Mouse (Mus musculus) testis, postnatal 10 days (tissue): ENCODE data around the gene Ipo9.

Experiments
- DNase-seq: peaks from one replicate; pipeline ENCODE4 v3.0.0; 2021; ENCODE audit warnings: low spot score

Ipo9 gene

GRCm38 (mm10) chr1:135429901-135430668 is at the start of gene Ipo9:
Gene Ipo9, minus strand, starts transcription at chr1:135430499.
- peak; percentile 95 for DNase-seq

- no peak for DNase-seq
Observed at GRCm38 (mm10) chr1:135475571-135475895, 45.2 kb upstream of the Ipo9 start.

- DNase-seq = no peak
Observed at GRCm38 (mm10) chr1:135474861-135475570, 44.7 kb upstream of the Ipo9 start.

GRCm38 (mm10) chr1:135472536-135472935 is 42.2 kb upstream of the Ipo9 start:
- DNase-seq = no peak

GRCm38 (mm10) chr1:135471742-135472141 is 41.4 kb upstream of the Ipo9 start:
- no peak for DNase-seq

GRCm38 (mm10) chr1:135470546-135470945 is 40.2 kb upstream of the Ipo9 start:
- no peak for DNase-seq

GRCm38 (mm10) chr1:135467462-135467861 is 37.2 kb upstream of the Ipo9 start:
- no peak for DNase-seq

- no peak for DNase-seq
Observed at GRCm38 (mm10) chr1:135466935-135467334, 36.6 kb upstream of the Ipo9 start.

- DNase-seq = no peak
Observed at GRCm38 (mm10) chr1:135465734-135466133, 35.4 kb upstream of the Ipo9 start.

- DNase-seq = no peak
Observed at GRCm38 (mm10) chr1:135462736-135463135, 32.4 kb upstream of the Ipo9 start.

- no peak for DNase-seq
Observed at GRCm38 (mm10) chr1:135462304-135462703, 32.0 kb upstream of the Ipo9 start.

- peak; percentile 91 for DNase-seq
Observed at GRCm38 (mm10) chr1:135461097-135461730, 30.9 kb upstream of the Ipo9 start.

- DNase-seq = no peak
Observed at GRCm38 (mm10) chr1:135460521-135460920, 30.2 kb upstream of the Ipo9 start.

GRCm38 (mm10) chr1:135457860-135458259 is 27.6 kb upstream of the Ipo9 start:
- DNase-seq = no peak

GRCm38 (mm10) chr1:135452259-135452658 is 22.0 kb upstream of the Ipo9 start:
- DNase-seq = no peak

GRCm38 (mm10) chr1:135451419-135451818 is 21.1 kb upstream of the Ipo9 start:
- DNase-seq = no peak

- no peak for DNase-seq
Observed at GRCm38 (mm10) chr1:135449876-135450275, 19.6 kb upstream of the Ipo9 start.

- no peak for DNase-seq
Observed at GRCm38 (mm10) chr1:135448940-135449339, 18.6 kb upstream of the Ipo9 start.

GRCm38 (mm10) chr1:135443506-135443905 is 13.2 kb upstream of the Ipo9 start:
- no peak for DNase-seq

- DNase-seq = no peak
Observed at GRCm38 (mm10) chr1:135441861-135442260, 11.6 kb upstream of the Ipo9 start.

GRCm38 (mm10) chr1:135440986-135441385 is 10.7 kb upstream of the Ipo9 start:
- DNase-seq = no peak

- DNase-seq = no peak
Observed at GRCm38 (mm10) chr1:135438801-135439200, 8.5 kb upstream of the Ipo9 start.

GRCm38 (mm10) chr1:135435823-135436222 is 5.5 kb upstream of the Ipo9 start:
- no peak for DNase-seq
